Mouse (Mus musculus) limb, embryonic 13.5 days (tissue): ENCODE results near the gene St3gal4. TPM values are rescaled to one million over a fixed set of nuclear protein-coding genes. Genes with fewer than 3 reads are reported as not detected.

Source experiments
- ATAC-seq: fragments of 200-750 bp; cut with Nextera tagmentation; 2 replicates; pipeline ENCODE4 v1.8.0; 2017; ENCODE audit warnings: low read depth, moderate number of reproducible peaks, moderate TSS enrichment; ENCODE audit not compliant: low FRiP score
- H3K27ac ChIP-seq: fragments of 300-500 bp; sonication (generic); 2 replicates; pipeline ENCODE4 v1.5.1; 2015; ENCODE audit warnings: inconsistent platforms, mild to moderate bottlenecking, moderate library complexity
- H3K27me3 ChIP-seq: fragments of 300-500 bp; sonication (generic); 2 replicates; pipeline ENCODE4 v1.6.1; 2015; ENCODE audit warnings: mild to moderate bottlenecking, inconsistent platforms
- H3K36me3 ChIP-seq: fragments of 300-500 bp; sonication (generic); 2 replicates; pipeline ENCODE4 v1.6.1; 2015; ENCODE audit warnings: inconsistent platforms, mild to moderate bottlenecking, moderate library complexity
- H3K4me1 ChIP-seq: fragments of 300-500 bp; sonication (generic); 2 replicates; pipeline ENCODE4 v1.6.1; 2015; ENCODE audit warnings: inconsistent platforms
- H3K4me2 ChIP-seq: fragments of 300-500 bp; sonication (generic); replicated peaks from 2 replicates; pipeline ENCODE4 v1.6.1; 2015; ENCODE audit warnings: inconsistent platforms, mild to moderate bottlenecking, moderate library complexity
- H3K4me3 ChIP-seq: fragments of 300-500 bp; sonication (generic); 2 replicates; pipeline ENCODE4 v1.5.1; 2015; ENCODE audit warnings: moderate library complexity, mild to moderate bottlenecking, inconsistent platforms
- H3K9ac ChIP-seq: fragments of 300-500 bp; sonication (generic); 2 replicates; pipeline ENCODE4 v1.6.1; 2015; ENCODE audit warnings: mild to moderate bottlenecking, inconsistent platforms
- H3K9me3 ChIP-seq: fragments of 300-500 bp; sonication (generic); 2 replicates; pipeline ENCODE4 v1.6.1; 2016; ENCODE audit warnings: inconsistent platforms
- WGBS: fragments of 180-500 bp; shearing (Covaris S2); methylation state at CpG from one replicate; pipeline ENCODE4 v1.1.7; 2015; 5-methylcytosine and 5-hydroxymethylcytosine counted together
- polyA plus RNA-seq: library from polyadenylated mRNA; unstranded; fragments of >200 nt; fragmentation: Nextera tagmentation; extraction: Ambion mirVana; gene quantifications from 2 replicates; pipeline ENCODE4 v1.2.1, GENCODE M21; 2015

Gene St3gal4
- polyA plus RNA-seq, 1 experiment from 2014 or later: 37.9 TPM

- Histone ChIP-seq H3K9ac (0 out of 2 replicates have a peak overlapping the region, but pooled peaks have one; percentile 19), H3K36me3 (0 out of 2 replicates have a peak, but pooled peaks cover 4% of the 10 kb centered on the region), H3K4me3 (no peak overlapping the region), H3K4me2 (peak overlapping the region; percentile 77; the same call in 1 of the 2 replicates), H3K4me1 (peaks cover 79% of the 10 kb centered on the region), H3K9me3 (no peaks in the 10 kb centered on the region), H3K27ac (no peak overlapping the region; the same call in 1 of the 2 replicates), H3K27me3 (no peaks in the 10 kb centered on the region)
- no peak for ATAC-seq
- 87% methylated on average over 3 of the region's 3 CpGs for WGBS
Observed at GRCm38 (mm10) chr9:35114234-35114633, 4.8 kb downstream of the St3gal4 start.

GRCm38 (mm10) chr9:35111941-35112595, 7.0 kb downstream of the St3gal4 start:
- Histone ChIP-seq H3K9ac (peak overlapping the region; percentile 48; the same call in 1 of the 2 replicates), H3K4me2 (peak overlapping the region; percentile 58), H3K9me3 (no peaks in the 10 kb centered on the region), H3K4me3 (peak overlapping the region; percentile 20), H3K27ac (peak overlapping the region; percentile 69; the same call in 1 of the 2 replicates), H3K36me3 (0 out of 2 replicates have a peak, but pooled peaks cover 4% of the 10 kb centered on the region), H3K27me3 (no peaks in the 10 kb centered on the region), H3K4me1 (peaks cover 87% of the 10 kb centered on the region)
- WGBS: 14% methylated on average over 19 of the region's 19 CpGs
- ATAC-seq: peak; percentile 70

- H3K4me2 ChIP-seq: peak overlapping the region; percentile 58
- H3K4me3 ChIP-seq: peak overlapping the region; percentile 20
- 75% methylated on average over 7 of the region's 7 CpGs for WGBS
- ATAC-seq: no peak
- no peaks in the 10 kb centered on the region for H3K9me3 ChIP-seq
- no peaks in the 10 kb centered on the region for H3K27me3 ChIP-seq
- H3K27ac ChIP-seq: no peak overlapping the region
- 0 out of 2 replicates have a peak overlapping the region, but pooled peaks have one; percentile 48 for H3K9ac ChIP-seq
- peaks cover 89% of the 10 kb centered on the region for H3K4me1 ChIP-seq
- H3K36me3 ChIP-seq: 0 out of 2 replicates have a peak, but pooled peaks cover 4% of the 10 kb centered on the region
Observed at GRCm38 (mm10) chr9:35111446-35111845, 7.6 kb downstream of the St3gal4 start.

- Histone ChIP-seq H3K27me3 (no peaks in the 10 kb centered on the region), H3K9ac (no peak overlapping the region), H3K9me3 (no peaks in the 10 kb centered on the region), H3K27ac (no peak overlapping the region), H3K36me3 (0 out of 2 replicates have a peak, but pooled peaks cover 4% of the 10 kb centered on the region), H3K4me3 (no peak overlapping the region), H3K4me2 (no peak overlapping the region), H3K4me1 (peaks cover 92% of the 10 kb centered on the region)
- ATAC-seq: no peak
- WGBS: 77% methylated on average over 4 of the region's 4 CpGs
Observed at GRCm38 (mm10) chr9:35110567-35110966, 8.5 kb downstream of the St3gal4 start.

- Histone ChIP-seq H3K4me2 (no peak overlapping the region), H3K9ac (no peak overlapping the region), H3K27ac (no peak overlapping the region), H3K4me1 (peaks cover 89% of the 10 kb centered on the region), H3K27me3 (no peaks in the 10 kb centered on the region), H3K36me3 (0 out of 2 replicates have a peak, but pooled peaks cover 4% of the 10 kb centered on the region), H3K4me3 (no peak overlapping the region), H3K9me3 (no peaks in the 10 kb centered on the region)
- 83% methylated on average over 5 of the region's 5 CpGs for WGBS
- ATAC-seq: no peak
Observed at GRCm38 (mm10) chr9:35110051-35110450, 9.0 kb downstream of the St3gal4 start.

GRCm38 (mm10) chr9:35108916-35109315, 10.2 kb downstream of the St3gal4 start:
- ATAC-seq: peak; percentile 30
- no peak overlapping the region for H3K9ac ChIP-seq
- WGBS: 26% methylated on average over 5 of the region's 5 CpGs

GRCm38 (mm10) chr9:35108066-35108465, 11.0 kb downstream of the St3gal4 start:
- Histone ChIP-seq H3K9me3 (no peaks in the 10 kb centered on the region), H3K36me3 (peaks cover 5% of the 10 kb centered on the region; the same call in 1 of the 2 replicates), H3K27ac (no peak overlapping the region), H3K4me2 (no peak overlapping the region), H3K27me3 (no peaks in the 10 kb centered on the region), H3K4me1 (peaks cover 69% of the 10 kb centered on the region), H3K4me3 (no peak overlapping the region), H3K9ac (no peak overlapping the region)
- 72% methylated on average over 3 of the region's 3 CpGs for WGBS
- ATAC-seq: no peak

More at GRCm38 (mm10) chr9:35108916-35109315, 10.2 kb downstream of the St3gal4 start:
- Histone ChIP-seq H3K27me3 (no peaks in the 10 kb centered on the region), H3K4me2 (peak overlapping the region; percentile 25; the same call in 1 of the 2 replicates), H3K9me3 (no peaks in the 10 kb centered on the region), H3K27ac (peak overlapping the region; percentile 75; the same call in 1 of the 2 replicates), H3K4me1 (peaks cover 78% of the 10 kb centered on the region), H3K36me3 (peaks cover 8% of the 10 kb centered on the region; the same call in 1 of the 2 replicates), H3K4me3 (no peak overlapping the region)

GRCm38 (mm10) chr9:35107396-35107795, 11.7 kb downstream of the St3gal4 start:
- no peak for ATAC-seq
- H3K4me1 ChIP-seq: peaks cover 64% of the 10 kb centered on the region

GRCm38 (mm10) chr9:35105884-35106880, 12.9 kb downstream of the St3gal4 start:
- Histone ChIP-seq H3K36me3 (peaks cover 10% of the 10 kb centered on the region; the same call in 1 of the 2 replicates), H3K27me3 (no peaks in the 10 kb centered on the region), H3K9me3 (no peaks in the 10 kb centered on the region), H3K4me3 (no peak overlapping the region), H3K4me1 (peaks cover 52% of the 10 kb centered on the region), H3K9ac (peak overlapping the region; percentile 25; the same call in 1 of the 2 replicates), H3K4me2 (no peak overlapping the region), H3K27ac (peak overlapping the region; percentile 22; the same call in 1 of the 2 replicates)
- WGBS: 63% methylated on average over 14 of the region's 15 CpGs
- no peak for ATAC-seq

More at GRCm38 (mm10) chr9:35107396-35107795, 11.7 kb downstream of the St3gal4 start:
- no peaks in the 10 kb centered on the region for H3K27me3 ChIP-seq
- no peak overlapping the region for H3K4me2 ChIP-seq
- no peaks in the 10 kb centered on the region for H3K9me3 ChIP-seq
- no peak overlapping the region for H3K4me3 ChIP-seq
- H3K36me3 ChIP-seq: peaks cover 10% of the 10 kb centered on the region; the same call in 1 of the 2 replicates
- no peak overlapping the region for H3K9ac ChIP-seq
- no peak overlapping the region for H3K27ac ChIP-seq
- 88% methylated on average over 5 of the region's 5 CpGs for WGBS

GRCm38 (mm10) chr9:35105438-35105837, 13.6 kb downstream of the St3gal4 start:
- Histone ChIP-seq H3K9me3 (no peaks in the 10 kb centered on the region), H3K4me2 (no peak overlapping the region), H3K9ac (no peak overlapping the region), H3K27me3 (no peaks in the 10 kb centered on the region), H3K4me3 (no peak overlapping the region), H3K27ac (no peak overlapping the region), H3K36me3 (peaks cover 10% of the 10 kb centered on the region; the same call in 1 of the 2 replicates), H3K4me1 (peaks cover 44% of the 10 kb centered on the region)
- no peak for ATAC-seq
- WGBS: 64% methylated on average over 2 of the region's 2 CpGs

GRCm38 (mm10) chr9:35104711-35105110, 14.4 kb downstream of the St3gal4 start:
- Histone ChIP-seq H3K9ac (no peak overlapping the region), H3K27me3 (no peaks in the 10 kb centered on the region), H3K9me3 (no peaks in the 10 kb centered on the region), H3K4me3 (no peak overlapping the region), H3K27ac (no peak overlapping the region), H3K36me3 (peaks cover 10% of the 10 kb centered on the region; the same call in 1 of the 2 replicates), H3K4me2 (no peak overlapping the region), H3K4me1 (peaks cover 37% of the 10 kb centered on the region)
- WGBS: 73% methylated on average over 4 of the region's 4 CpGs
- ATAC-seq: no peak
